Mouse (Mus musculus): ENCODE results near the gene Crb2.

GRCm38 (mm10) chr2:37791340-37791739, 15.3 kb downstream of the Crb2 start:
- TF ChIP-seq EP300 (IDR thresholded peaks at IDR 0.05; ENCODE audit: low read depth): no peak
- TF ChIP-seq CTCF (IDR thresholded peaks at IDR 0.05; ENCODE audit: low read depth): no peak

Data from heart, postnatal 0 days (tissue).